Mouse (Mus musculus): ENCODE measurements around the gene Hspbap1.

DNA sequence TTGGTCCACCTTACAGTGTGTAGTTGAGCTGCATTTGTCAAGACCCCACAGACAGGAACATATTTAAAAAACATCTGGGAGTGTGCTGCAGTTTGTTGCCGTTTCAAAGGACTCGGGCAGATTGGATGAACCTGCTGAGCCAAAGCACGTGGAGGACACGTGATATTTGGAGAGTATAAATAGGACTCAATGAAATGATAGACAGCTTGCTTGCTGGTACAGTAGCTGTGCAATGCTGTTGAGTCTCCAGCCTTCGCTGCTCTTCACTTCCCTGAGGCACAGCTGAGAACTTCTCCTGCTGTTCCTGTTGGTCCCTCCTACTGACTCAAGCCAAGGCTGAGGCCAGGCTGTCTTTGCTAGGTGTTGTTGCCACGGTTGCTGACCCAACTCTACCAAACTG, 29.2 kb upstream of the Hspbap1 start:
- TF ChIP-seq CTCF (IDR thresholded peaks at IDR 0.05; ENCODE audit: insufficient read depth, low read depth, low read length) (no peak), POLR2A (IDR thresholded peaks at IDR 0.05; ENCODE audit: insufficient read depth, low read depth, low read length) (no peak)

All from olfactory bulb, adult 2 months (tissue).